Mouse (Mus musculus): ENCODE measurements around the gene Xrn2.
A peak's percentile ranks its signal among the peaks of the same experiment; 100 is the strongest.
"Not testable (repeated sequence)": the region's sequence is repeated elsewhere in the genome, so short reads cannot be mapped to it uniquely, and the experiment has no call there.

The Xrn2 gene

DNA sequence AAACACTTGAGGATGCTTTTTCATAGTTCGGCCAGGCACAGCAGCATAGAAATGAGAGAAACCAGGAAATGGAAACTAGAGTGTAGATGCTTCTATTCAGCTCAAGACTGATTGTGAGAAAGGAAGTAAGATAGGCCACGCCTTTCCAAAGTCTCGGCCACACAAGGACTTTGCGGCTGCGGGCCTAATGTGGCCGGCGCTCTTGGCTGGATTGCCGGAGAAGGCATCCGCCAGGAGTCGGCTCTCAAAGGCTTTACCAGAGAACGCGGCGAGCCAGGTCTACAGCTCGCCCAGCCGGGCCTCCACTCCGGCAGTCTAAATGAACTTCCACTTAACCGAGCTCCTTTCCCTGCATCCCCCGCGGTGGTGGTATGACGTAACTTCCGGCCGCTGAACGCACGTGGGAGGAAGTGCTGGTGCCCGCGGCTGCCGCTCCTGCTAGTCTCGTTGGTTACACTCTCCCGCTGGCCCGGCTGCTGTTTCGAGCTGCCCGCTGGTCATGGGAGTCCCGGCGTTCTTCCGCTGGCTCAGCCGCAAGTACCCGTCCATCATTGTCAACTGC lies at the start of gene Xrn2:
Gene Xrn2, plus strand, starts transcription at position 374 of the 562 bp plus-strand sequence.
- peak; percentile 94 for DNase-seq (ENCODE audit: low spot score)

DNA sequence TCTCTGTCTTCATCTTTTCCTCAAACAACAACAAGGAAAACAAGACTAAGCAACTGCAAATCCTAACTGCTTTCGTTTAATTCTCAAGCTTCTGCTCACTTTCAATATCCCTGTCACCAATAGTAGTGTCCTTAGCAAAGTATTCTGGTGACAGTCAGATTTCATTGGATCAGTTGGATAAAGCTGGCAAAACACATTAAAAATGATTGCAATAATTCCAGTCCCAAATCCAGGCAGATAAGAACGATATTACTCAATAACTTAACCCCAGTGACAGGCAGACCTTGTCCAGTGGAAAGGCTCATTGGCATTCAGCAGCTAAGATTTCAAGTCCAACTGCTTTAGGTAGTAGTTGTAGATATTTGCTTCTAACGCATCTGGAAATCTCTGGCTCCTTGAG lies 37.8 kb upstream of the Xrn2 start:
- DNase-seq (ENCODE audit: low spot score), result no peak

DNA sequence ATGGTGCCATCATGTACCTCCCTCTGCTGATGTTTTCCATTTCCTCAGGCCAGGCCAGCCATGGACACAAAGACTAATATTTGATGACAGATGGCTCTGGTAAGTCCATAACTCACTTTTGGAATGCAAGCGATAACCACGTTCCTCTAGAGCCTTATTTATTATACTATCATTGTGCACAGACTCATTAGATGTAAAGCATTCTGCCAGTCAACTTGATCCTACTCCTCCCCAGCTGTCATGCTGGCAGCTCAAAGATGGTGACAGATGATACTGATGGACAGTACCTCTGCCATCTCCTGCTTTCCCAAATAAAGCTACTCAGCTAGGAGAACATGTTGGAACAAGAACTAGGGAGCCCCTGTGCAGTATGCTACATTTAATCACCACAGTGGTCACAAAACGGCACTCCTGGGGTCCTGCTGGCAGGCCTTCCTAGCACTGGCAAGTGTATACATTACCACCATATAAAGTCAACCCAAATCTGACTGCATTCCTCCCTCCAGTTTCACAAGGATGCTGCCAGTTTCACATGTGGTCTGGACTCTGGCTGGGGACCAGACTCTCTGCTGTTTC lies 37.3 kb upstream of the Xrn2 start:
- no peak for DNase-seq (ENCODE audit: low spot score)

DNA sequence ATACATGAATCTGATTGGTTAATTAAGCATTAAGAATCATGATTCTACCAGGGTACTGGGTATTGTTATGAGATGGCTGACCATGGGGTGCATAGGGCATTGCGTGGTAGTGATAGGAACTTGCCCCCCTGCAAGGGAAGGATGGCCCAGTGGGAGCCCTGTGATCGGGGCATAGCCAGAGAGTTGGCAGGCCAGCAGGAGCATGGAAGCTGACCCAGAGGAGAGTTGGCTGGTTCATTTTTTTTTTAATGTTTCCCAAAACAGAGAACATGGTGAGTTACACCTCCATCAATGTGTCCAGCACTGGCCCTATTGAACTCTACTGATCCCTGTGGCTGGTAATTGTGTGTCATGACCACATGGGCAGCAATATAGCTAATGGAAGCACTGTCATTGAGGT lies 30.0 kb upstream of the Xrn2 start:
- no peak for DNase-seq (ENCODE audit: low spot score)

DNA sequence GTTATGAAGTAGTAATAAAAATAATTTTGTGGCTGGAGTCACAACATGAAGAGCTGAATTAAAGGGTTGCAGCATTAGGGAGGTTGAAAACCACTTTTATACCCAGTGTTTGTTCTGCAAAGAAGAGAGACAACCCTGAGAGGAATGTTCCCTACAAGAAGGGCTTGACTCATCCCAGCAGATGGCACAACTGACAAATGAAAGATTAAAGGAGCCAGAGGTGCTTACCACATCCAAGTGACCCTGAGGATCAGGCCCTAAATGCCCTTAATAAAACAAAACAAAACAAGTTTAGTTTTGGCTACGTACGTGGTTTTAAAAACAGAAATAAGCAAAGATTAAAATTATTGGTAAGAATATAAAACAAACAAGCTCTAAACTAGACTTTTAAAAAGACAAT lies 28.0 kb upstream of the Xrn2 start:
- no peak for DNase-seq (ENCODE audit: low spot score)

DNA sequence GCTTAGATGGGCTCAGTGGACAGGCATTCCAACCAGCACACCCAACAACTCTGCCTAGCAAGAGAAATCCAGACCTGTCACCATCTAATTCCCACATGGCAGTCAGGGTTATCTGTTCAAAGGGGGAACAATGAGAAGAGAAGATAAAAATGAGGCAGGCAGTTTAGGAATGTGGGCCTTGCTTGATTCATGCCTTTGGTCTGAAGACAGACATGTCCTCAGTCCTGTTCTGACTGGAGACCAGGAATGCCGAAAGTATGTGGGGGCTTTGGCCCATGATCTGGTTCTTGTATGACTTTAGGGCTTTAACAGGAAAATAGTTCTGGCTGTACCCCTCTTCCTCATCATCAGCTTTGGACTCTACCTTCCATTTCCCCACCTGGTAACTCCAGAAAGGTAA lies 27.0 kb upstream of the Xrn2 start:
- no peak for DNase-seq (ENCODE audit: low spot score)

DNA sequence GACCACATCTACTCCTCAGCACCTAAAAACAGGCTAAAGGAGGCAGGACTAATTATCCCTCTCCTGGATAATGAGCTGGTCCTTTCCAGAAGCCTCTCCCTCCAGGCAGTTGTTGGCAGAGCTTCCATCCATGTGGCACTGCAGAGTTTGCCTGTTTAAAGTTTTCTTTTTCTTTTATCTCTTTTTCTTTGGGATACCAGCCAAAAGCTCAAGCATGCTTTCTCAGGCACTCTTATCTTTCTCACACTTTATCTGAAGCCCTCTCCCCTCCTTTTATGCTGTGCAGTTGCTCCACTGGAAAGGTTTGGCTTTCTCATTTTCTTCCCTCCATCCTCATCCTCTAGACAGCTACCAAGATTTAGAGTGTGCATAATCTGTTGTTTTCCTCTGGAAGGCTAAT lies 26.4 kb upstream of the Xrn2 start:
- no peak for DNase-seq (ENCODE audit: low spot score)

DNA sequence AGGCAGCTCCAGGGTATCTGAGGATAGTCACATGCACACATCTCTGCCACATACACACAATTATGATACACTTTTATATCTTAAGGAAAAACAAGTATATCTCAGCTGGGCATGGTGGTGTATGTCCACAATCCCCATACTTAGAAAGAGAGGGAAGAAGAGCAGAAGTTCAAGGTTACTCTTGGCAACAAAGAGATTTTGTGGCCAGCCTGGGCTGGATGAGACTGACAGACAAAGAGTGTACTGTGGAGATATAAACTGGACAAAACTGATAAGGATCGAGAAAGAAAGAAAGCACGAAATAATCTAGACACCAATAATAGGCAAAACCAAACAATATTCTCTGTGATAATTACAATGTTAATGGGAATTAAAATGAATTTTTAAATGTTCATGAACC lies 5.5 kb upstream of the Xrn2 start:
- no peak for DNase-seq (ENCODE audit: low spot score)

DNA sequence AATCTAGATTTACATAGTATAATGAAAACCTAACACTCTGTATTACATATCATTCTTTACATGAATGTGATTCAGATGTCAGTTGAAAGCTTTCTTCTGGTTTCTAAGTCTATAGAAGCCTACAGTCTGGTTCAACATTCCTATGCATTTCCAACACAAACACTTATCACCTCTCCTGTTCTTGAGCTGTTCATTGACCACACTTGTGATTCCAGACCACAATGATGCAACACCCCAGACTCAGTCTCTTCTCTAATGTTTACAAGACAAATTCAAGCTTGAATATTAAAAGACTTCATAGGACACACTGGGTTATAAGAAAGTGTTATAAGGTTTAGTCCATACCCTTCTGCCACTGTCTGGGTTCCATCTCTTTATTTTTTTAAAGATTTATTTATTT lies 3.7 kb upstream of the Xrn2 start:
- DNase-seq (ENCODE audit: low spot score), result no peak

DNA sequence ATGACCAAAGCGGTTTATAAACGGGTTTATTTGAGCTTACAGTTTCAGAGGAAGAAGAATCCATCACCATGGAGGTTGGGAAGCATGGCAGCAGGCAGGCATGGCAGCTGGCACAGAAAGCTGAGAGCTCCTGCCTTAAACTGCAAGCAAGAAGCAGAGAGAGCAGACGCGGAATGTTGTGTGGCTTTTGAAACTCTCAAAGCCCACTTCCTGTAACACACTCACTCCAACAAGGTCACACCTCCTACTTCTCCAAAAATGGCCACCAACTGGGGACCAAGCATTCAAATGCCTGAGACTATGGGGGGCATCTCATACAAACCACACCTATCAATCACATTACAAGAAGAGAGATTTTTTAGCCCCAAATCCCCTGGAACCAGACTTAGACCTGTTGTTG lies 2.7 kb upstream of the Xrn2 start:
- no peak for DNase-seq (ENCODE audit: low spot score)

DNA sequence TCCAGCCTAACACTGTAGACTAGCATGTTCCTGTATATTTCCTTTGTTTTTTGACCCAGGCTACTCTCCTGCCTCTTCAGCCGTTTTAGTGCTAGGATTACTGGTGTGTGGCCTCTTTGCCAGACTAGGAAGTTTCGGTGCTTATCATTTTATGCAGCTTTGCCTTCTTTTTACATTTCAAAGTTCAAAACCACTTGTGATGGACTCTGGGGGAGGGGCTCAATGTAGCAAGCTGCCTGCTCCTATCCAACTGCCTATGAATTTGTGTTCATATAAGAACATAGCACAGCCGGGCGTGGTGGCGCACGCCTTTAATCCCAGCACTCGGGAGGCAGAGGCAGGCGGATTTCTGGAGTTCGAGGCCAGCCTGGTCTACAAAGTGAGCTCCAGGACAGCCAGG lies 1.8 kb upstream of the Xrn2 start:
- DNase-seq (ENCODE audit: low spot score), result no peak

DNA sequence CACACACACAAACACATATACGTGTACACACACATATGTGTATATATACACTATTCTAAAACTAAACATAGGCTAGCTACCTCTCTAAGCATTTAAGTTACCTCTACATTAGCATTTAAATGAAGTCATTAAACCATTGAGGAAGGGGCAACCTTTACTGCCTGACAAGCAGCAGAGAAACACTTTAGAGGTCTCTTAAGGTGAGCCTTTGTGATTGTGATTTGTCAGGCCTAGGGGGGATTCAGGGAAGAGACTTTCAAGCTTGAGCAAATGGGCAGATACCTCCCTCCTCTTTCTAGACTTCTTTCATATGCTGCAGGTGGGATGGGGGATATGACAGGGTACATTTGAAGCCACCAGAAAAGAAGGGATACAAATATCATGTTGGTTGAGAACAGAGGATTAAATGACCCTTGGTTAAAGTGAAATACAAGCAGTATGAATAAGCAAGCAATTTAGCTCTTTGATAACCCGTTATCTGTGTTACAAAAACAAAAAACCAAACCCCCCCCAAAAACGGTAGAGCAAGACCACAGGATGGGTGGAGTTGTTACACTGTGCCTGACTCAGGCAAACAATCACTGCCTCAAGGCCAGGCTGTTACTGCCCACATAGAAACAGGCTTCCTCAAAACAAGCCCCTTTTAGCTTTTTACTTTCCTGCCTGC lies 1.2 kb upstream of the Xrn2 start:
- no peak for DNase-seq (ENCODE audit: low spot score)

DNA sequence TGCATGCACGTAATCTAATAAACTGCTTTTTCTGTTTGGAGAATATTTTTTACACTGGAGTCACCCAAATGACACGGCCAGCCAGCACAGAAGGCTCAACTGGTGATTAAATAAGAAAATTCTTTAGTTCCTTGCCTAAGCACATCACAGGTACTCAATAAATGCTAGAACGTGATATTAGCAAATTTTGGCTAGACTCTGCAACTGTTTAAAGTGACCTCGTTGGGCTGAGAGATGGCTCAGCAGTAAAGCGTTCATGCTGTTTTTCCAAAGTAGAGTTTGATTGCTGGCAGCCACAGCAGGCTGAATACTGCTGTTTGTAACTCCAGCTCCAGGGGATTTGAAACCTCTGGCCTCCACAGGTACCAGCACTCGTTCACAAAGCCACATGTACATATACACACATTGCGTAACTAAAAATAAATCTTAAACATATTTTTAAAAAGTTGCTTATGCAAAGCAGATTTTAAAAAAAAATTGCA lies 614 bp upstream of the Xrn2 start:
- DNase-seq (ENCODE audit: low spot score), result peak; percentile 40

DNA sequence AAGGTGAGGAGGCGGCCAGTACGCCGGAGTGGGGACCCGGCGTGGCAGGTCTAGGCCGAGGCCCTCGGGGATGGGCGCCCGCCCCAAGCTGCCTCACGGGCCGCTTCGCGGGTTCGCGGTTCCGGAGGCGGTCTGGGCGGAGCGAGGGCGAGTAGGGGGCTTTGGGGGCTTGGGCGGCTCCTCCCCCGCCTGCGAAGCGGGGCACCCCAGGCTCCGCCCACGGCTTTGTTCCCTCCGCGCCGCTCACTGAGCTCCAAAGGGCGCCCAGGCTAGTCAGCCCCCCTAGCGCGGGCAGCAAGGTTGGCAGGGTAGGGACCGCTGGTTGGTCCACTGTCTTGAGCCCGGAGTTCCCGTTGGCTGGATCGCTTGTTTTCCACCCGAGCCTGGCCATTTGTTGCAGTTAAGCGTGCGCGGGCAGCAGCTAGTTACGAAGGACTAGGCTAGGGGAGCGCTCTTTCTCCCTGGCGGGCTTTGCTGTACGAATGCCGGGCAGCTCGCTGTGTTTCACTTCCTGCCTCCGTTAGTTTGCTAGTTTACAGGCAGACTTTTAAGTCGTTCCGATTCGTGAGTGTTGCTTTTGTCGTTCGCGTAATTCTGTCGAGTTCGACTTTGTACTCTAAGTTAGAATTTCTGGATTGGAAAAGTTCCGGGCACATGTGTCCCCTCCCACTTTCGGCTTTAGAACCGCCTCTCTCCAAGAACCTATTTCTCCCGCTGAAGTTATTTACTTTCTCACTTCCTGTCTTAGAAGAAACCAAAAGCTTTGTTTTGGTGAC lies 586 bp downstream of the Xrn2 start:
- peak; percentile 81 for DNase-seq (ENCODE audit: low spot score)

DNA sequence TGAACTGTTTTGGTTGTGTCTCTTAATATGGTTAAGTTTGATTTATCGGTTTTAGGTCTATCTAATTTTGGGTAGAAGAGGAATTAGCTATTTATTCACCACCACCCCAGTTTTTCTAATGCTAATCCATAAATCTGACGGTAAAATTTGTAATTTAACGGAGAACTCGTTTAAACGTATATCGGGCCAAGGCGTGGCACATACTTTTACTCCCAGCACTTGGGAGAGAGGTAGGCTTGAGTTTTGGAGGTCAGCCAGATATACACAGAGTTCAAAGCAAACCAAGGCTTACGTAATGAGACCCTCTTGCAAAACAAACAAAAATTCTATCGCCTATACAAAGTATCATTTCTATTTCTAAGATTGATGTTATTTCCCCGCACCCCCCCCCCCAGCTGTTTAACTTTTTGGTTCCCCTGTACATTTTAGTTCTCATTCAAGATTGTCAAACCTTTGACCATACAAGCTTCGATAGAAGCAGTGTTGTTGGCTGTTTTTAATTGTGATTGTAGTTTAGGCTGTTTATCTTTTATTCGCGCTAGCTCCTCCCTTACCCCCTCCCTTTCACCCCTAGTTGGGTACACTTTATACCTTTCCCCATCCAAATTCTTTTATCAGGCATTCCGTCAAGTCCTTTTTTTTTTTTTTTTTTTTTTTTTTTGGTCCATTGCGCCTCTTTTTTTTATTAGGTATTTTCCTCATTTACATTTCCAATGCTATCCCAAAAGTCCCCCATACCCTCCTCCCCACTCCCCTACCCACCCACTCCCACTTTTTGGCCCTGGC lies 1.5 kb downstream of the Xrn2 start:
- no peak for DNase-seq (ENCODE audit: low spot score)

DNA sequence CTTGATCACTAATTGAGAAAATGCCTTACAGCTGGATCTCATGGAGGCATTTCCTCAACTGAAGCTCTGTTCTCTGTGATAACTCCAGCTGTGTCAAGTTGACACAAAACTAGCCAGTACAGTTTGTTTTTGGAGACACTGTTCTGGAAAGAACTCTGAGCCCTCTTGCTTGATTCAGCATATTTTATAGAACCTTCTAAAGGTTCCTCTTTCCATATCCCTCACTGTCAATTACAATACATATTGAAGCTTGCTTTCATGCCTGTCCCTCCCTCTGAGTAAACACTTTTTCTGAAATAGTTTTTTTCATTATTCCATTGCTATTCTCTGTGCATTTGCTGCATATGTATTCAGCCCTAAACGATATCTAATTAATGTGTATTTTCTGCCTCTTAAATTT lies 9.2 kb downstream of the Xrn2 start:
- DNase-seq (ENCODE audit: low spot score), result not testable (repeated sequence)

DNA sequence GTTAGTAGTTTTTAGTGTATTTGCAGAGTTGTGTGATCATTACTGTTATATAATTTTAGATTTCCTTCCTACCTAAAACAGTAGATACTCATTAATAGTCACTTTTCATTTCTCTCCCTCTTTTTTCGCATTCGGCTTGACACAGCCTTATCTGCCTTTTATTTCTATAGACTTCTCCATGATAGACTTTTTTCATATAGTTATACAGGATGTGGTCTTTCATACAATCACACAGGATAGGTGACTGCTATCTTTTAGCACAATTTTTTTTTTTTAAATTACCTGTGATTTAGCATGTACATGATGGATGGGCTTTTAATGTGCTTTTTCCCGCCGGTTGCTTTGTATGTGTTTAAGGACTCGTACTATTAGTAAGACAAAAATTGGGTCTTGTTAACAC lies 10.3 kb downstream of the Xrn2 start:
- no peak for DNase-seq (ENCODE audit: low spot score)

DNA sequence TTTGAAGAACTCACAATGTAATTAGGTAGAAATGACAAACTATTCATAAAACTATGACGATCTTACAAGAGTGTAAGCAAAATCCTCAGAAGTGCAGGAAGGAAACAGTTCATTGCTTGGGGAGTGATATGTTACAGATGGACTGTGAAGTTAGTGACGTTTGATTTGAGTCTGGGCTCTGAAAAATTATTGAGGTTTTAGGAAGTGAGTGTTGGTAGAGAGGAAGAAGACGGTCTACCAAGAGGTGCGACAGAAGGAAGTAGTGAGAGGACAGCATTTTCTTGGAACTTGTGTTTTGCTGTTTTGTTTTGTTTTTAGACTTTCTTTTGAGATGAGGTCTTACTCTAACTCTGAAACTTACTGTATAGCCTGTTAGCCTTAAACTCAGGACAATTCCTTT lies 10.8 kb downstream of the Xrn2 start:
- DNase-seq (ENCODE audit: low spot score), result no peak

DNA sequence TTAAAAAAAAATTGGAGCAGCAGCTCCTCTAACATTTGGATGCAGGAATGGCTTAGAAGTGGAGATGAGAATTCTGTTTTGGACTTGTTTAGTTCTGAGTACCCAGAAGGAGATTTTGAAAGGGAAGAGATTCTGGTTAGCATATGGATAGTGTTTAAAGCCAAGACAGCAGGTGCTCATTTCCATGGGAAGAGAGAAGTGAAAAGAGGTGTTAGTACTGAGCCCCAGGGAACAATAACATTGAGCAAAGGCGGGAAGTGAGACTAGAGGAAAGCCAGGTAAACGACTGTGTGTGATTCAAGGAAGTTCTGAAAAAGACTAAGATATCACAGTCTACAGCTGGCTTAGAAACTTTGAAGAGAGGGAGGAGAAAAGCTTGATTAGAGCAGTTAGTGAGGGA lies 20.3 kb downstream of the Xrn2 start:
- DNase-seq (ENCODE audit: low spot score), result no peak

DNA sequence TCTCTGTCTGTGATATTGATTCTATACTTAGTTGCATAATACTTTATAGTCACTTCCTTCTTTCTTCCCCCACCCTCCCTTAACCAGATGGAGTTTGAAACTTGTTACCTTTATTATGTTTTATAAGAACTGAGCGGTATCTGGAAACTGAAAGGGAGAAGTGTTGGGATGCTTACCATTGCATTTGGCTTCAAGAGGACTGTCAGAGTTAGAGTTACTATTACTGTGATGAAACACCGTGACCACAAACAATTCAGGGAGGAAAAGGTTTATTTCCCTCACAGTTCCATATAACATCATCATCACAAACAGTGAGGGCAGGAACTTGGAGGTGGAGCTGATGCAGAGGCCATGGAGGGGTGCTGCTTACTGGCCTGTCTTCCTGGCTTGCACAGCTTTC lies 23.1 kb downstream of the Xrn2 start:
- DNase-seq (ENCODE audit: low spot score), result no peak

DNA sequence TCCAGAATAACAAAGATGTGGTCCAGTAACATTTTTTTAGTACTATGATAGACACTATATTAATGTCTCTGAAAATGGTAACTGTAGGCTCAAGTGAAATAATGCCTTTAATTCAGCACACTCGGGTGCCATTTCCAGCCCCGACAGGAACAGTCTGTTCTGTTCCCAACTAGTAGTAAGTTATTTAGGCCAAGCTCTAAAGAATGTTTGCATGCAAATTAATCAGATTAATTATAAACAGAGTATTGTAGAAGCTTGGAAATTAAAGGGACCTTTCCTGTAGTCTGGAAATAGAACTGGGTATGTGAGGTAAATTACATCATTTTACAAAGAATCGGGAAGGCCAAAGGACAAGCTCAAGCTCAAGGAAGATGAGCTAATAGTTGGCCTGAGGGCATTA lies 34.3 kb downstream of the Xrn2 start:
- DNase-seq (ENCODE audit: low spot score), result no peak

DNA sequence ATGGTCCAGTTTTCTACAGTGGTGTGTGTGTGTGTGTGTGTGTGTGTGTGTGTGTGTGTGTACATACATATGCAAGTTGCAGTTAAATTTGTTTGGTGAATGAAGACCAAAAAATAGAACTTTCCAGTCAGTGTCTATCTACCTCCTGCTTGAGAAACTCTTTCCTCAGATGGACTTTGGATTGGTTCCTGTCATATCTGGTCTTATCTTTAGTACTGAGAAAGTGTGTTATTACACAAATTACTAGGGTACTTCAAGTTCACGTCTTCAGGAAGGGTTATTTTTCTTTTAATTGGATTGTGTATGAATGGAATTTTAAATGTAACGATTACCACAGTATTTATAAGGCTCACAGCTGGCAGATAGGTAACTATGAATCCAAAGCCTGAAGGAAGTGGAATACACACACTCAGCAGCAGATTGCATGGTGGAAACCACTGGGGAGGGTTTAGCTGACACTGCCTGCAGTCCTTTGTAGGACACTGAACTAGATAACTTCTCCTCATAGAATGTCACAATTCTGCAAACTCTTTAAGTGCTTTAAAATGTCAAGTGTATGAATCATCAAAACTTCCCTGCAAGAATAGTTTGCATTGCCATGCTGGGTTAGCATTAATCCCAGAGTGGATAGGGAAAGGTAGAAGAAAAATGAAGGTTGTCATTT lies 40.6 kb downstream of the Xrn2 start:
- DNase-seq (ENCODE audit: low spot score), result no peak

Data from testis, postnatal 10 days (tissue).